Mouse (Mus musculus): ENCODE measurements at regions not wholly inside any gene's neighbourhood (a gene's known extent, or its start where the extent isn't known, plus 50 kb on each side); places are given as distances from the start of the nearest gene placed in this dataset.

DNA sequence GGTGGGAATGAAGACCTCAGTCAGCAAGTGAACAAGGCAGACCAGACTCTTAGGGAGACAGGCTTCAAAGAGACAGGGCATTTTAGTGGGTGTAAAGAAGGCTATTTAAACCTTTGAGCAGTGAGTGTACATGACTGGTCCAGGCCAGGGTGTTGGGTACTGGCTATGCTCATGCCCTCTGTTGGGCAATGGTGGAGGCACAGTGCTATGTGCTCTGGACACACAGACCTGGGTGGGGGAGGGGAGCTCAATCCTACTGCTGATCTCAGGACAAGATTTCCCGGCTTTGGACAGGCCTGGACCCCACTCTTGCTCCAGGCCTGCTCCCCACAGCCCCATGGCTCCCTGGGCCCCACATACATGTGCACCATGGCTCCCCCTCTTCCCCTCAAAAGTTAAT, 355.1 kb downstream of the Slc4a3 start:
- DNase-seq, result no peak

- DNase-seq, result no peak
Observed at GRCm38 (mm10) chr1:75905699-75906470, 359.8 kb downstream of the Slc4a3 start.

DNA sequence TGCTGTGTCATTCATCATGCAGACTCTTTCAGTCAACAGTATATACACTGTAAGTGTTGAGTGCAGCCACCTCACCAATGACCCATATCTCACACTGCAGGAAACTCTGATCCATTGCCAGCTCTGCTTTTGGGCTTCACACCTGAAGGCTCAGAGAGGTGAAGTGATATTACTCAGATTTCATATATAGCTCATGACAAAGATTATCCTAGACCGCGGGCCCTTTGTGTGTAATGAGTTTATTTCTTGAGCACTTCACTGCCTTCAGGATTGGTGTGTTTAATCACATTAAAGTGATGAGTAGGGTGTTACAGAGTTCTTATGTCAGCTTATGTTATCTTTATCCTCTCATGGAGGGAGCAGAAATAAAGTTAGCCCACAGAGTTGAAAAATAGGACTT, 369.2 kb downstream of the Slc4a3 start:
- no peak for DNase-seq

DNA sequence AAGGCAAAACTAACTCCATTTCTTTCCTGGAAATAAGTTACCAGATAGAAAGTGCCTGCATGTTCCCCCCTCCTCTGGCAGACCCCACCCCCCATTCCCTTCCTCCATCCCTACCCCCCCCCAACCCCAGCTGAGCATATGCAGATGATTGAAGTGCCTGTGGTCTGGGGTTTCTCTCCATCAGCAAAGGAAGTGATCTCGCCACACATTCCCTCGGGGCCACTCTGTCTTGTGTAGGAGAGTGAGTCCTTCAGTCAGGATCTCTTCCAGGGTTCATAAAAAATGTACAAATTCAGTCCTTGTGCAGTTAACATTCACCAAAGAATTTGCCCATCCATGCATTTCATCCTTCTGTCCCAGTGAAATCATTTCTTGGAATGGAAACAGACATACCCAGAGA, 370.1 kb downstream of the Slc4a3 start:
- no peak for DNase-seq

- DNase-seq, result no peak
Observed at GRCm38 (mm10) chr1:75919134-75919533, 373.1 kb downstream of the Slc4a3 start.

GRCm38 (mm10) chr1:75925046-75925445, 379.0 kb downstream of the Slc4a3 start:
- DNase-seq, result no peak

DNA sequence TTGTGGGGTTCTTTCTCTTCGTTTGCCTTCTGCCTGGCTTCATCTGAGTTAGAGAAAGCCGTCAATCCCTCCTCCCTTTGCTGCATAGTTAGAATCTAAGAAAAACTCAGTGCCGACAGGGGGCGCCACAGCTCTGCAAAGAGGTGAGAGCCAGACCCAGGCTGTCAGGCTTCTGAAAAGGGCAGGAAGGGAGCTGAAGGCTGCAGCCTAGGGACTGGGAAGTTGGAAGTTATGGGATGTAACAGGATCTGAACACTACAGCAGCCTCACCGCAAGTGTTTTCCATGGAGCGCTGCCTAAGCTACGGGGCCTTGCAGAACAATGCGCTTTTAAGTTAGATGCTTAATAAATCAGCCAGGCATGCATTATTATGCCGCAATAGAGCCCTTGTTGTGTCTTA, 379.7 kb downstream of the Slc4a3 start:
- DNase-seq, result peak; percentile 92

- DNase-seq, result no peak
Observed at GRCm38 (mm10) chr1:75931852-75932251, 385.8 kb downstream of the Slc4a3 start.

DNA sequence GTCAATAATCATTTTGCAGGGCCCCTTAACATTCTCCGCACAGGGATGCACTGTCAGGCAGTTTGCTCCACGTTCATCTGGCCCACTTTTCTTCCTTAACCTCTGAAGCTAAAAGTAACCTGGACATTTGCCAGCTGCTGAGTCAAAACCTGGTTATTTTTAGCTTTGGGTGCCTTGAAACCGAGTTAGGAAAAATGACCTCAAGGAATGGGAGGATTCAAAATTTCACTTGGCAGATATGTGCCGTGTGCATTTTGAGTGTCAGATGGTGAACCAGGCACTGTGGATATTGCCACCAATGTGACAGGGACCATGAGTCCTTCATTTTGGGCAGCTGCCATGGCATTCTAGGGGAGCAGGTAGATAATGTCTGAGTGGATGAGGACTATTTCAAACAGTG, 387.8 kb downstream of the Slc4a3 start:
- no peak for DNase-seq

- DNase-seq, result no peak
Observed at GRCm38 (mm10) chr1:75934761-75935160, 388.7 kb downstream of the Slc4a3 start.

DNA sequence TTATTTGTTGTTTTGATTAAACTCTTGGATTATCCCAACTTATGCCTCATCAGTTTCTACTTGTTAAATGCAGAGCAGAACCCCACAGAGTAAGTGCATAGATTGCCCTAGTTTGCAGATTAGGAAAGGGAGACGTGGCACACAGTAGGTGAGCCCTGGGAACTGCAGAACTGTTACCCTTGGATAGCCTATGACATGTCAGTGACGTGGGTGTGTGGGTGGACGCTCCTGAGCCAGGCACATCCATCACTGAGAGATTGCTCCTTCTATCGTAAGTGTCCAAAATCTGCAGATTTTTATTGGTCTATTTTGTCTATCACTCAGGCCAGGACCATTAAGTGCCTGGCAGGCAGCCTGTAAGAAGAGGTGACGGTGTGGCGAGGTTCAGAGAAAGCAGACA, 389.8 kb downstream of the Slc4a3 start:
- DNase-seq, result no peak

DNA sequence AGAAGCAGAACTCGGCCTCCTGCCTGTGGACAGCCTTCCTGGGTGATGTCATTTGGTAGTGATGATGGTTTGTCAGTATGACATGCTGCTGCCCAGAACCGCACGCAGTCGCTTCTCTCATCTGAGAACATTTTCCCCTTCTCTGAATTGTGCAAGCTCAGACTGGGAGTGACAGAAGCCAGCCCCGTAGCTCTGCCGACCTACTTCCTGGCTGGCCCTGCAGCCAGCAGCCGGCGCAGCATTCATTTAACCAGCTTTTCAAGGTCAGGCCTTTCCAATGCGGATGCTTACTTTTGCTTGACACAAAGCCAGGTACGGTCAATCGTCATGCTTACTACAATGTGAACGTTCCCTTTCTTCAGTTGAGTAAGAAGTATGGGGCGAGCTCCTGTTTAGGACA, 390.5 kb downstream of the Slc4a3 start:
- no peak for DNase-seq

GRCm38 (mm10) chr1:75937331-75937730, 391.3 kb downstream of the Slc4a3 start:
- no peak for DNase-seq

DNA sequence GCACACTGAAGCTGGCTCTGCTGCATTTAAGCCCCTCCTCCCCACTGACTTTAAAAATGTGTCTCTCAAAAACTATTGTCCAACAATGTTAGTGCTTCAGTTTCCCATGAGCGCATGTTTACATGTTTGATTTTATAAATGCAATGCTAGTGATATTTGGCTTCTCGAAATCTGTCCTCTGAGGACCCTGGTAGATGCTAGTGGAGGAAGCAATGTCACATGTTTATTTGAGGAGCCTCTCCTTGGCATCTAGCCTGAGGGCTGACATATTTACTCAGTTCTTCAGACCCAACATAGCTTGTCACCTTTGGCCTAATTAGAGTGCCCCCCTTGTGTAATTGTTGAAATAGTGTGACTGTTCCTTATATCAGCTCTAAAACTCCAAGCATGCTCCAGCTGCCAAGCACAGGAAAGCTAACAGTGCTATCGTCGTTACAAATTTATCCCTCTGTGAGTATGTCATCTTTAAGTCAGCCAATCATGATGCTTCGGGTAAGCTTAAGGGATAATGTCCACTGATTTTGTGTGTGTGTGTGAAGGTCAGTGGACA, 400.3 kb downstream of the Slc4a3 start:
- DNase-seq, result no peak

- DNase-seq, result peak; percentile 45
Observed at GRCm38 (mm10) chr1:75978203-75978986, 432.3 kb downstream of the Slc4a3 start.

- no peak for DNase-seq
Observed at GRCm38 (mm10) chr1:75983057-75983456, 437.0 kb downstream of the Slc4a3 start.

DNA sequence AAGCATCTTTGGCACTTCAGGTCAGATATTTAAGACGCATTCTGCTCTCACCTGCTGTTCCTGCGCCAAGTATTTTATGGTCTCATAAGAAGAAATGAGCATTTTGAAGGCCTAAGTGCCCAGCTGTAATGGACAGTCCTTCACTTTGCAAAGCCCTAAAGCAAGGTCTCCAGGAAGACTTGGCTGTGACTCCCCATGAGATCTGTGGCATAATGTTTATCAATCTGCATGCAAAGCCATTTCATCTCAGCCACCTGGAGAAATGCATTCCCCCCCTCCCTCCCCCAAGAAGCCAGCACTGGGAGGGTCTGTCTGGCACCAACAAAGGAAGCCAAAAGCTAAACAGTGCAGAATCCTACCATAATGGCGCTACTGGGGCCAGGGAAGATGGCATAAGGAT, 437.4 kb downstream of the Slc4a3 start:
- no peak for DNase-seq

- no peak for DNase-seq
Observed at GRCm38 (mm10) chr1:75988496-75988895, 442.4 kb downstream of the Slc4a3 start.

GRCm38 (mm10) chr1:75992039-75992438, 446.0 kb downstream of the Slc4a3 start:
- no peak for DNase-seq

- no peak for DNase-seq
Observed at GRCm38 (mm10) chr1:75997222-75997621, 451.2 kb downstream of the Slc4a3 start.

GRCm38 (mm10) chr1:76001124-76001523, 455.1 kb downstream of the Slc4a3 start:
- peak; percentile 12 for DNase-seq

DNA sequence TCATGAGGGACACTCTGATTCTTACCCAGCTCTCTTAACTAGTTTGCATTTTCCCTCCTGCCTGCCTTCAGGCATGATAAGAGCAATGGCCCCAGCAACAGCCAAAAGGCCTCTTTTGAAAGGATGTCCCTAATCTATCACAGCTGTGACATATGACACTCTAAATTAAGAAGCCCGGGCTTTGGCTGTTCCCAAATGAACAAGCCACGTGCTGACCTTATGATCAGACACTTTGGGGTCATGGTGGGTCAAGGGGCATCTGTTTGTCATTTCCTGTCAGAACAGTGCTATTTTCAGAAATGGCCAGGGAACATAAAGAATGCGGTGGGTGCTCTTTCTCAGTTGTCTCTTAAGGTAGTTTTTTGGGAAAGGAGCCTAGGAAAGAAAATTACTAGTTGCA, 463.5 kb downstream of the Slc4a3 start:
- DNase-seq, result no peak

- DNase-seq, result no peak
Observed at GRCm38 (mm10) chr1:76010212-76010800, 464.2 kb downstream of the Slc4a3 start.

DNA sequence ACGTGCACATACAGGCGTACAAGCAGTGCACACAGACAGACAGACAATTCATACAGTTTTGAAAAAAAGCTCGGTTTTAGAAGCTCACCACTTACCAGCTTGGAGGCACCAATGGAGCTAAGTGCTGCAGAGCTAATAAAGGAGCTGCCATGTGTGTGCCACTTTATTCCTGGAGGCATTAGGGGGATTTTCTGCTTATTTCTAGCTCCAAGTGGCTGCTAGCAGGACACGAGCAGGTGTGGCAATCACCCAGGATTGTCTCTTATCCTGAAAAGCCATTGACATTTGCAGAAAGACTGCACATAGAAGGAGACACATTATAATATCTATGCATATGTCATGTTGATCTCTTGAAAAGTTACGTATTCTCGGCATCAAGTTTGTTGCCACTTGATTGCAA, 472.5 kb downstream of the Slc4a3 start:
- DNase-seq, result no peak
